Mouse (Mus musculus) kidney, postnatal 0 days (tissue): ENCODE data around the gene Timeless. TPM values are rescaled to one million over a fixed set of nuclear protein-coding genes. Genes with fewer than 3 reads are reported as not detected.
"Not testable (repeated sequence)": the region's sequence is repeated elsewhere in the genome, so short reads cannot be mapped to it uniquely, and the experiment has no call there.

Experiments used
- ATAC-seq: fragments of 200-750 bp; cut with Nextera tagmentation; replicated peaks from 2 replicates; pipeline ENCODE4 v1.8.0; 2017; ENCODE audit warnings: low read depth, moderate number of reproducible peaks, moderate TSS enrichment, moderate library complexity; ENCODE audit not compliant: low FRiP score
- DNase-seq: peaks from one replicate; pipeline ENCODE4 v3.0.0-alpha.2; 2016; ENCODE audit warnings: low spot score
- H3K27ac ChIP-seq: fragments of 300-500 bp; sonication (generic); 2 replicates; pipeline ENCODE4 v1.5.1; 2014; ENCODE audit warnings: mild to moderate bottlenecking
- H3K27me3 ChIP-seq: fragments of 300-500 bp; sonication (generic); 2 replicates; pipeline ENCODE4 v1.6.1; 2014; ENCODE audit warnings: low read length, mixed read lengths; ENCODE audit not compliant: insufficient read depth
- H3K36me3 ChIP-seq: fragments of 300-500 bp; sonication (generic); 2 replicates; pipeline ENCODE4 v1.6.1; 2014; ENCODE audit warnings: low read length, mixed read lengths; ENCODE audit not compliant: insufficient read depth
- H3K4me1 ChIP-seq: fragments of 300-500 bp; sonication (generic); replicated peaks from 2 replicates; pipeline ENCODE4 v1.6.1; 2014; ENCODE audit warnings: antibody characterized with exemption, low read length, mixed read lengths; ENCODE audit not compliant: insufficient read depth
- H3K4me2 ChIP-seq: fragments of 300-500 bp; sonication (generic); 2 replicates; pipeline ENCODE4 v1.6.1; 2014; ENCODE audit warnings: mild to moderate bottlenecking, low read length, moderate library complexity, mixed read lengths
- H3K4me3 ChIP-seq: fragments of 300-500 bp; sonication (generic); replicated peaks from 2 replicates; pipeline ENCODE4 v1.5.1; 2014; ENCODE audit warnings: low read depth, low read length
- H3K9ac ChIP-seq: fragments of 300-500 bp; sonication (generic); 2 replicates; pipeline ENCODE4 v1.6.1; 2014; ENCODE audit warnings: low read depth, low read length
- H3K9me3 ChIP-seq: fragments of 300-500 bp; sonication (generic); replicated peaks from 2 replicates; pipeline ENCODE4 v1.6.1; 2016; ENCODE audit warnings: low read length, inconsistent platforms, mixed read lengths
- CTCF ChIP-seq: IDR thresholded peaks from 2 replicates; pipeline ENCODE4 v1.5.1; 2016; ENCODE audit warnings: antibody characterized with exemption, low read depth, mild to moderate bottlenecking, moderate library complexity
- WGBS: fragments of 180-500 bp; shearing (Covaris S2); extraction: QIAGEN DNeasy Blood & Tissue Kit; methylation state at CpG from one replicate; pipeline ENCODE4 v1.1.7; 2014; 5-methylcytosine and 5-hydroxymethylcytosine counted together
- polyA plus RNA-seq: library from polyadenylated mRNA; unstranded; fragments of >200 nt; fragmentation: Nextera tagmentation; extraction: Ambion mirVana; gene quantifications from 2 replicates; pipeline ENCODE4 v1.2.1, GENCODE M21; 2015

Timeless gene
- polyA plus RNA-seq, 1 experiment from 2014 or later: 26.4 TPM

DNA sequence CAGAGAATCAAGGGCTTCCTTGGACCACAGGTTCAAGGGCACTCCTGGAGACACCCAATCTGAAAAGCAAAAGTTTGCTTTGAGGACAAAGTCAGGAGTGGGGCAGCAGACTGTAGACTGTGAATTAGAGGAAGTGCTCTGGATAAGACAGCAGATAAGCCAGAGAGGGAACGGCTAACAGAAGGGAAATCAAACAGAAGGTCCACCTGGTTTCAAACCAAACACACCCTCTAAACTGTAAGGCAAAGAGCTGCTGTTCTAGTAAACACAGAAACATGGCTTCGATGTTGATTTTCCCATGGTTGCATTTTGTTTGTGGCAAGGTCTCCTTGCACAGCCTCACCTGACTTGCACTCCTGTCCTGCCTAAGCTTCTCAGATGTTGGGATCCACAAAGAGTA is 40.4 kb upstream of the Timeless start:
- Histone ChIP-seq H3K9me3 (no peaks in the 10 kb centered on the region), H3K4me3 (no peak overlapping the region), H3K27ac (no peak overlapping the region), H3K4me2 (no peak overlapping the region), H3K27me3 (no peaks in the 10 kb centered on the region), H3K9ac (no peak overlapping the region), H3K4me1 (0 out of 2 replicates have a peak, but pooled peaks cover 3% of the 10 kb centered on the region), H3K36me3 (no peaks in the 10 kb centered on the region)
- ATAC-seq (no peak), DNase-seq (no peak)
- TF ChIP-seq CTCF: no peak
- WGBS: 77% methylated on average over 2 of the region's 2 CpGs

GRCm38 (mm10) chr10:128192030-128192766 is 39.7 kb upstream of the Timeless start:
- H3K4me3 ChIP-seq, ATAC-seq, H3K9ac ChIP-seq, H3K9me3 ChIP-seq, H3K4me1 ChIP-seq, H3K27me3 ChIP-seq, H3K27ac ChIP-seq, H3K36me3 ChIP-seq, H3K4me2 ChIP-seq, DNase-seq: not testable (repeated sequence)
- 80% methylated on average over 3 of the region's 3 CpGs for WGBS

GRCm38 (mm10) chr10:128193113-128193512 is 38.8 kb upstream of the Timeless start:
- Histone ChIP-seq H3K4me2 (no peak overlapping the region), H3K4me3 (no peak overlapping the region), H3K27ac (no peak overlapping the region), H3K36me3 (no peaks in the 10 kb centered on the region), H3K9me3 (no peaks in the 10 kb centered on the region), H3K27me3 (no peaks in the 10 kb centered on the region), H3K9ac (no peak overlapping the region), H3K4me1 (0 out of 2 replicates have a peak, but pooled peaks cover 3% of the 10 kb centered on the region)
- no peak for DNase-seq
- 86% methylated on average over 6 of the region's 6 CpGs for WGBS
- ATAC-seq: no peak
- TF ChIP-seq CTCF: no peak

DNA sequence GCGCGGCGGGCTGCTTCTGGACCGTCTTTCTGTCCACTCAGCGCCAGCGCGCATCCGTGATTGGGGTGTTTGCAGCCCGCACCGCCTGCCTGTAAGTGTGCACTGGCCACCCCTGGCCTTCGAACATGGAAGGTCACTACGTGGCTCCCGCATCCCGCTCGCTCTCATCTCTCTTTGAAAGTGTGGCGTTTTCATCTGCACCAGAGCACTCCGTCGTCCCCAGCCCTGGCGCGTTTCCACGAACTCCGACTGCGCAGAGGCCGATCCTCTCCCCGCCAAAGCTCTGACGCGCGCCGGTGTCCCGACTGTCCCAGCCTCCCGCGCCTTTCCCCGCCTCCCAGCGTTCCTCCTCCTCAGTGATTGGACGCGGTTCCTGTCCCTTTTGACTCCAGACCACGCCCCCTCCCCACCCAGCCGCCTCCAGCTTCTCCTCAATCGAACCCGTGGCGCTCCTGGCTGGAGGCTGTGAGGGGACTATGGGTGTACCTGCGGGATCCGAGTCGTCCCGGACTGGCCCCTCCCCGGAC is 37.8 kb upstream of the Timeless start, which contains the start of gene Gls2:
Gls2 (plus strand) TSS at position 434 of the 527 bp plus-strand sequence.
- WGBS: under 1% methylated on average over 46 of the region's 46 CpGs
- H3K4me1 ChIP-seq: 0 out of 2 replicates have a peak, but pooled peaks cover 3% of the 10 kb centered on the region
- no peaks in the 10 kb centered on the region for H3K36me3 ChIP-seq
- peak within 1 kb of the TSS; percentile 97 for H3K4me2 ChIP-seq
- H3K4me3 ChIP-seq: peak within 1 kb of the TSS; percentile 53
- no peak for TF ChIP-seq CTCF
- ATAC-seq (peak; percentile 94), DNase-seq (peak; percentile 97)
- H3K9me3 ChIP-seq: no peaks in the 10 kb centered on the region
- no peaks in the 10 kb centered on the region for H3K27me3 ChIP-seq
- H3K9ac ChIP-seq: peak within 1 kb of the TSS; percentile 62
- no peak within 1 kb of the TSS for H3K27ac ChIP-seq

DNA sequence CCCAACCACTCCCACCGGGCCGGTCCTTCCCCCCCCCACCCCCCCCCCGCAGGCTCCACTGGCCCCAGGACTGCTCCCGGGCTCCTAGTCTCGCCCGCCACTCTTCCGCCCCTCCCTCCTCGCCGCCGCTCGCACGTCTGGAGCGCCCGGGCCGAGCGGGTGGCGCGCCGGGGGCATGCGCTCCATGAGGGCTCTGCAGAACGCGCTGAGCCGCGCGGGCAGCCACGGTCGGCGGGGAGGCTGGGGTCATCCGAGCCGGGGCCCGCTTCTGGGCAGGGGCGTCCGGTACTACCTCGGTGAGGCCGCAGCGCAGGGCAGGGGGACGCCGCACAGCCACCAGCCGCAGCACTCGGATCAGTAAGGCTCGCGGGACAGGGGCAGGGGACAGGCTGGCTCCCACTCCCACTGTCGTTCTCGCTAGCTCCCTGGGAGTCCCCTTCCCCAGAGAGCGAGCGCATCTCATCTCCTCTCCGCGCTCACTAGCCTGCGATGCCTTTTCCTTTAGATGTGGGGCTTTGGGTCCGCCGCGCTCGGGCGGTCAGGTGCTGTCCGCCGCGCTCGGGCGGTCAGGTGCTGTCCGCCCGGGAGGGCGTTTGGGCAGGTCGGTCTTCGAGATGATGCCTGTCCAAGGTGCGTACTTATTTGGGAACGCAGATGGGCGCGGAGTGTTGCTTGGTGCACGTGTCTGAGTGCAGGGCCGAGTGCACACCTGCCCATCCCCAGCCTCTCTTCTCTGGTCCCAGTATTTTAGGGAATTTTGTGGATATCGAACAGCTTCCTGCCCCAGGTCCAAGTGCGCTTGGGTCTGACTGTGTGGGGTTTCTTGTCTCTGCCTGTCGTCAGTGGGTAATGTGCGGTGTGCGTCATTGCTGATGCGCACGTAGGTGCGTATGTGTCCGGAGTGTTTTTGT is 37.1 kb upstream of the Timeless start:
- 1% methylated on average over 66 of the region's 79 CpGs for WGBS
- H3K36me3 ChIP-seq: no peaks in the 10 kb centered on the region
- DNase-seq: peak; percentile 41
- TF ChIP-seq CTCF: no peak
- peak overlapping the region; percentile 62 for H3K9ac ChIP-seq
- peak overlapping the region; percentile 97 for H3K4me2 ChIP-seq
- 0 out of 2 replicates have a peak, but pooled peaks cover 3% of the 10 kb centered on the region for H3K4me1 ChIP-seq
- no peak overlapping the region for H3K27ac ChIP-seq
- H3K9me3 ChIP-seq: no peaks in the 10 kb centered on the region
- peak overlapping the region; percentile 53 for H3K4me3 ChIP-seq
- ATAC-seq: peak; percentile 81
- H3K27me3 ChIP-seq: no peaks in the 10 kb centered on the region

GRCm38 (mm10) chr10:128201856-128202255 is 30.0 kb upstream of the Timeless start:
- DNase-seq (no peak), ATAC-seq (no peak)
- no peak overlapping the region for H3K4me2 ChIP-seq
- no peak overlapping the region for H3K9ac ChIP-seq
- no peak for TF ChIP-seq CTCF
- no peaks in the 10 kb centered on the region for H3K9me3 ChIP-seq
- peaks cover 12% of the 10 kb centered on the region; the same call in 1 of the 2 replicates for H3K36me3 ChIP-seq
- no peaks in the 10 kb centered on the region for H3K4me1 ChIP-seq
- no peaks in the 10 kb centered on the region for H3K27me3 ChIP-seq
- no peak overlapping the region for H3K27ac ChIP-seq
- WGBS: 52% methylated on average over 6 of the region's 6 CpGs
- H3K4me3 ChIP-seq: no peak overlapping the region
